Mouse (Mus musculus) small intestine, adult 2 months (tissue): ENCODE results near the gene Smg5. TPM values are rescaled to one million over a fixed set of nuclear protein-coding genes. Genes with fewer than 3 reads are reported as not detected.

Experiments
- H3K27ac ChIP-seq: fragments of 200-500 bp; 2 replicates; pipeline ENCODE4 v1.5.1; 2012; ENCODE audit warnings: low read depth, low read length, control low read depth, inconsistent platforms; ENCODE audit not compliant: insufficient read depth
- H3K27me3 ChIP-seq: fragments of 200-500 bp; 2 replicates; pipeline ENCODE4 v1.6.1; 2012; ENCODE audit warnings: mild to moderate bottlenecking, moderate library complexity, low read length, inconsistent platforms; ENCODE audit not compliant: control insufficient read depth, insufficient read depth
- H3K36me3 ChIP-seq: fragments of 200-500 bp; 2 replicates; pipeline ENCODE4 v1.6.1; 2012; ENCODE audit warnings: mild to moderate bottlenecking, low read length, control low read depth, inconsistent platforms; ENCODE audit not compliant: control insufficient read depth, insufficient read depth
- H3K4me1 ChIP-seq: fragments of 200-500 bp; 2 replicates; pipeline ENCODE4 v1.6.1; 2012; ENCODE audit warnings: low read length, inconsistent platforms, mixed read lengths; ENCODE audit not compliant: control insufficient read depth, insufficient read depth, insufficient read length
- H3K4me3 ChIP-seq: fragments of 200-500 bp; 2 replicates; pipeline ENCODE4 v1.5.1; 2012; ENCODE audit warnings: low read depth, mild to moderate bottlenecking, control low read depth, inconsistent platforms, low read length, moderate library complexity
- CTCF ChIP-seq: fragments of 200-500 bp; IDR thresholded peaks from 2 replicates; pipeline ENCODE4 v1.5.1; 2012; ENCODE audit warnings: low read depth, mild to moderate bottlenecking, control low read depth, inconsistent platforms, low read length, moderate library complexity, mixed read lengths; ENCODE audit not compliant: insufficient replicate concordance, insufficient read length; ENCODE audit errors: extremely low read depth
- POLR2A ChIP-seq: fragments of 200-500 bp; IDR thresholded peaks from 2 replicates; pipeline ENCODE4 v1.6.1; 2012; ENCODE audit warnings: low read depth, mild to moderate bottlenecking, control low read depth, inconsistent platforms, low read length, moderate library complexity
- WGBS: fragments of 180-500 bp; shearing (Covaris S2); methylation state at CpG from one replicate; pipeline ENCODE4 v1.1.7; 2018; 5-methylcytosine and 5-hydroxymethylcytosine counted together
- polyA plus RNA-seq: library from polyadenylated mRNA; depleted of rRNA; stranded (reverse); fragments of >200 nt; gene quantifications from 2 replicates; pipeline ENCODE4 v1.2.3, GENCODE M21; 2012

Gene Smg5
- polyA plus RNA-seq, 1 experiment = 42.4 TPM

DNA sequence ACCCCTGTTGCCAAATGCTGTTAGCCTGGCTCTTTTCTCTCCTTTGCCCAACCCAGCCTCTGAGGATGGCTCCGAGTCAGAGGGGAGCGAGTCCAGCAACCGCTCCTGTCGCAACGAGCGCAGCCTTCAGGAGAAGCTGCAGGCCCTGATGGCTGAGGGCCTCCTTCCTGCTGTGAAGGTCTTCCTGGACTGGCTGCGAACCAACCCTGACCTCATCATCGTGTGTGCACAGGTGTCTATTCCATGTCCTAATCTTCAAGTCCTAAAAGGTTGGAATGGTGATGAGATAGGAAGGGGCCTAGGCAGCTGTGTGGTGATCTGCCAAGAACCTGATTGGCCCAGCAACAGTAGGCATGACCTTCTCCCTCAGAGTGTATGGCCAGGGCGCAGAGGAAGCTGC lies 16.8 kb downstream of the Smg5 start:
- TF ChIP-seq POLR2A (no peak), CTCF (no peak)
- H3K4me1 ChIP-seq = no peaks in the 10 kb centered on the region
- peaks cover 92% of the 10 kb centered on the region for H3K36me3 ChIP-seq
- H3K27ac ChIP-seq = no peak overlapping the region
- 75% methylated on average over 9 of the region's 9 CpGs for WGBS
- no peaks in the 10 kb centered on the region for H3K27me3 ChIP-seq
- H3K4me3 ChIP-seq = no peak overlapping the region

DNA sequence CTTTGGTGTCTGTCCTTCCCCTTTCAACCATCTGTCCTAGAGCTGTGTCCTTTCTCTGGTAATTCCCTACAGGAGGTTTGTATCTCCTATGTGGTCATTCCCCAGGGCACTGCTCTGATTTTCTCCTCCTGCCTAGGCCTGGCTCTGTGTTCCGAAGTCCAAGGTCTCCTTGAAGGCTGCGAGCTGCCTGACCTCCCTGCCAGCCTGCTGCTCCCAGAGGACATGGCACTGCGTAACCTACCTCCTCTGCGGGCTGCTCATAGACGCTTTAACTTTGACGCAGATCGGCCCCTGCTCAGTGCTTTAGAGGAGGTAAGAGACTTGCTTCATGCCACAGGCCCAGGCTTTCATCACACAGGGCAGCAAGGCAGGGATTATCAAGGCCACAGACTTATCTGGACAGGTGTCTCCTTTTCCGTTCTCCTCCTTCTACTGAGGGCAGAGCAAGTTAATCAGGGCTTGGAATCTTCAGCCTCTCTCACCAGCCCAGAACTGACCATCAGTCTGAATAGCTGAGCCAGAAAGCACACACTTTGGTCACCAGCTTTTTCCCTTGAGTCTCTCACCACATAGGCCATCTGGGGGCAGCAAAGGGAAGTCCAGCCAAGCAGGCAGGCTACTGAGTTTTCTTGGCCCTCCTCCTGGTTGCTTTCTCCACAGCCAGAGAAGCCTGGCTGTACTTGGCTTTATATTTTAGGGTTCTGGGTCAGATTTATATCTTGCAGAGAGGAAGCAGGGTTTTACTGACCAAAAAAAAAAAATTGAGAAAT lies 18.5 kb downstream of the Smg5 start:
- Histone ChIP-seq H3K36me3 (peaks cover 94% of the 10 kb centered on the region), H3K4me1 (no peaks in the 10 kb centered on the region), H3K27ac (no peak overlapping the region)

DNA sequence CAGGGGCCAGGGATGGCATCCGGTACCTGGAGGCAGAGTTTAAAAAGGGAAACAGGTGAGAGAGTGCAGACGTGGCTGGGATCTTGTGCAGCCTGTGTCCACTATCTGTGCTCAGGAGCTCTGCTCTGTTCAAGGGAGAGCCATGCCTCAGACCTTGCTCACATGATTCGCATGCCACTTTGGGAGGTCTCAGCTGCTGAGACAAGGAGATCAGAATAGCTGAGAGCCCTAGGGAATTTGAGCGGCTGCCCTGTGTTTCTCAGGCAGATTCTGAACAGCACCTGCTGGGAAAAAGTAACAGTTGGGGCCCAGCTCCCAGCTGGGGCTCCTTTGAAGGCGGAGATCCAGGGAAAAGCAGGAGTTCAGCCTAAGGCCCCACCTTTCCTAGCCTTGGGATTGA lies 23.5 kb downstream of the Smg5 start:
- H3K27me3 ChIP-seq = 0 out of 2 replicates have a peak, but pooled peaks cover 2% of the 10 kb centered on the region
- WGBS = 82% methylated on average over 5 of the region's 5 CpGs
- no peaks in the 10 kb centered on the region for H3K4me1 ChIP-seq
- H3K27ac ChIP-seq = no peak overlapping the region
- H3K36me3 ChIP-seq = peaks cover 72% of the 10 kb centered on the region
- TF ChIP-seq CTCF (no peak), POLR2A (no peak)
- no peak overlapping the region for H3K4me3 ChIP-seq

More for the DNA sequence above, 18.5 kb downstream of the Smg5 start:
- no peak overlapping the region for H3K4me3 ChIP-seq
- no peaks in the 10 kb centered on the region for H3K27me3 ChIP-seq
- WGBS = 88% methylated on average over 8 of the region's 8 CpGs
- TF ChIP-seq CTCF (no peak), POLR2A (no peak)

DNA sequence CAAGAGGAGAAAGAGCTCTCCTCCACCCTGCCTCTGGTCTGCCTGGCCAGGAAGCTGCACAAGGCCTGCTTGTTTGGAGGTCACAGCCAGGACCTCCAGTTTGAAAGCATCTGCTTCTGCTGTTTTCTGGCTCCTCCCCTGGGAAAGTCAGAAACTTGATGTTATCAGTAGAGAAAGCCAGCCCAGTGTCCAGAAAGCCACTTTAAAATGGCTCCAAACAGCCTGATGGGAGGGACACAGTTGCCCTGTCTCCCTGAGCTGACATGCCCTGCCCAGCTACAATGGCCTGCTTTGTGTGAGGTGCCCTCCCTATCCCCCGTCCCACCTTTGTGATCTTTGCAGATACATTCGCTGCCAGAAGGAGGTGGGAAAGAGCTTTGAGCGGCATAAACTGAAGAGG lies 23.9 kb downstream of the Smg5 start:
- H3K4me1 ChIP-seq = peaks cover 3% of the 10 kb centered on the region; the same call in 1 of the 2 replicates
- 78% methylated on average over 3 of the region's 3 CpGs for WGBS
- H3K36me3 ChIP-seq = peaks cover 68% of the 10 kb centered on the region
- no peak overlapping the region for H3K4me3 ChIP-seq
- no peak for TF ChIP-seq POLR2A
- TF ChIP-seq CTCF = no peak
- no peak overlapping the region for H3K27ac ChIP-seq
- H3K27me3 ChIP-seq = 0 out of 2 replicates have a peak, but pooled peaks cover 2% of the 10 kb centered on the region

DNA sequence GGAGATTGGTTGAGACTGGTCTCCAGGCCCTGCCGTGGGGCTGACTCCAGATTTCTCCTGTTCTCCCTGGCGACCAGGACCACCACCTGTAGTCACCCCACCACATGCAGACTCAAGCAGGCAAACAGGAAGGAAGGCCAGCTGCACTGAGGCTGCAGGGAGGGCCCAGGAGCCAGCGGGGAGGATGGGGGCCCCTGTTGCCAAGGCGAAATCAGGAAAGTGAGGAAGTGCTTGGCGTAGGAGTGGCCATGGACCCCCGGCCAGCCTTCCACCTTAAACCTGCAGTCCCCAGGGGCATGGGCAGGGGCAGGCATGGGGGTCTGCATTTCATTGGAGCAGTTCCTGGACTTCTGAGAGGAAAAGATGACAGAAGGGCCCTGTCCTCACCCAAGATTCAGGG lies 25.0 kb downstream of the Smg5 start:
- Histone ChIP-seq H3K4me1 (peaks cover 3% of the 10 kb centered on the region; the same call in 1 of the 2 replicates), H3K27ac (no peak overlapping the region), H3K4me3 (no peak overlapping the region), H3K27me3 (0 out of 2 replicates have a peak, but pooled peaks cover 4% of the 10 kb centered on the region), H3K36me3 (peaks cover 58% of the 10 kb centered on the region)
- WGBS = 76% methylated on average over 6 of the region's 6 CpGs
- TF ChIP-seq POLR2A = no peak
- no peak for TF ChIP-seq CTCF

DNA sequence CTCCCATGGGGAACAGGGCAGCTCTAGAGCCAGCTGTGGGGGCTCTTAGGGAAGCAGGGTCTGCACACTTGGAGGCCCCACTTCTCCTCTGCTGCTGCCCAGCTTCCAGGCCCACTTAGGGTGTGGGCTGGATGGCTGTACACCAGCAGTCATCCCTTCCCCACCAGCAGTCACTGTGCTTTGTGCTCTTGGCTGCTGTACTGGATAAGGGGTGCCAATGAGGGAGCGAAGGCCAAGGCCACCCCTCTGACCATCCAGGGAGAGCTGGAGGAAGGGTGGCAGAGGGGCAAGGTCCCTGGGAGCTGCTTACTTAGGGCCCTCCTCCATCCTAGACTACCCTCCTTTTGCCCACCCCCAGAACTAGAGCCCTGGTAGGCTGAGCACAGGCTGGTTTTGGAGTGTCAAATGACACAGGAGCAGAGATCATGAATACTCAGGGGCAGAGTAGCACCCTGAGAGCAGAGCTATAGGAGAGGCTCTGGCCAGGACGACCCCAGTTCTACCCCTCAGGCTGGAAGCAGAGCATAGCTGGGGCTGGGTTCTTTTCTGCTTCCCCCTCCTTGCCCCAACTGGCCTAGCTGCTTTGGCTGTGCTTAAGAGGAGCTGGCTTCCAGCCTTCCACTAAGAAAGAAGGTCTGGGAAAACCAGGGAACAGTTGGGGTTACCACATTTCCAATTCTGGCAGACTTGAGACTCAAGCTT lies 25.7 kb downstream of the Smg5 start:
- peaks cover 3% of the 10 kb centered on the region; the same call in 1 of the 2 replicates for H3K4me1 ChIP-seq
- H3K36me3 ChIP-seq = peaks cover 51% of the 10 kb centered on the region
- H3K4me3 ChIP-seq = no peak overlapping the region
- WGBS = 89% methylated on average over 2 of the region's 2 CpGs
- no peak overlapping the region for H3K27ac ChIP-seq
- 0 out of 2 replicates have a peak, but pooled peaks cover 5% of the 10 kb centered on the region for H3K27me3 ChIP-seq
- TF ChIP-seq CTCF (no peak), POLR2A (no peak)

DNA sequence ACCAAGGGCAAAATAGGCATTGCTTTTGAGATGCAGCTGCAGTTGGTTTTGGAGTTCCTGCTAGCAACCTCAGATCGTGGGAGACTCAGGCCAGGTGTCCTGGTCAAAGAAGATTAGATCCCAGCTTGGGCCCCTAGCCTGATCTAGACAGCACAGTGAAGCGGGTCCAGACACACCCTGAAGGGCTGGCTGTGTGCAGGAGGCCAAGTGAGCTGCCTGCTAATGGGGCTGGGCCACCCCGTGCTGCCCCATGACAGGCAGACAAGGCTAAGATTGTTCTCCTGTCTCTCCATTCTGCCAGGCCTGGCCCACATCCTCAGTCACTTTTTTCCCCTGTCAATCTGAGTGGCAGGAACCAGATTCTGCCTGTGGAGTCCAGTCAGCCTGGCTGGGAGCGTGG lies 27.6 kb downstream of the Smg5 start:
- peaks cover 34% of the 10 kb centered on the region for H3K36me3 ChIP-seq
- H3K4me1 ChIP-seq = peaks cover 3% of the 10 kb centered on the region; the same call in 1 of the 2 replicates
- WGBS = 34% methylated on average over 4 of the region's 4 CpGs
- H3K27ac ChIP-seq = no peak overlapping the region
- 0 out of 2 replicates have a peak, but pooled peaks cover 5% of the 10 kb centered on the region for H3K27me3 ChIP-seq
- no peak overlapping the region for H3K4me3 ChIP-seq
- TF ChIP-seq POLR2A (no peak), CTCF (no peak)
